Mouse (Mus musculus): Measurements from ENCODE around the gene Parp9.

The Parp9 gene

GRCm38 (mm10) chr16:35905355-35905754, 32.9 kb upstream of the Parp9 start:
- TF ChIP-seq CTCF (conservative IDR thresholded peaks at IDR 0.05; ENCODE audit: low read length) (no peak), POU5F1 (IDR thresholded peaks at IDR 0.05; ENCODE audit: borderline replicate concordance, low read length) (no peak), NANOG (IDR thresholded peaks at IDR 0.05; ENCODE audit: borderline replicate concordance, low read length) (no peak)
- H3K27me3 ChIP-seq (ENCODE audit: insufficient read depth, low read length): no peaks in the 10 kb centered on the region
- peaks cover 47% of the 10 kb centered on the region for H3K4me1 ChIP-seq (replicated peaks; ENCODE audit: low read depth, low read length)
- no peak overlapping the region for H3K4me3 ChIP-seq (replicated peaks; ENCODE audit: low read length)
- H3K9me3 ChIP-seq (ENCODE audit: low read length): peaks cover 22% of the 10 kb centered on the region
- H3K36me3 ChIP-seq (ENCODE audit: insufficient read depth, low read length): no peaks in the 10 kb centered on the region

- TF ChIP-seq NANOG (IDR thresholded peaks at IDR 0.05; ENCODE audit: borderline replicate concordance, low read length) (no peak), POU5F1 (IDR thresholded peaks at IDR 0.05; ENCODE audit: borderline replicate concordance, low read length) (no peak), CTCF (conservative IDR thresholded peaks at IDR 0.05; ENCODE audit: low read length) (no peak)
- no peak overlapping the region for H3K4me3 ChIP-seq (replicated peaks; ENCODE audit: low read length)
- peaks cover 47% of the 10 kb centered on the region for H3K4me1 ChIP-seq (replicated peaks; ENCODE audit: low read depth, low read length)
- H3K9me3 ChIP-seq (ENCODE audit: low read length): peaks cover 22% of the 10 kb centered on the region
- no peaks in the 10 kb centered on the region for H3K36me3 ChIP-seq (ENCODE audit: insufficient read depth, low read length)
- no peaks in the 10 kb centered on the region for H3K27me3 ChIP-seq (ENCODE audit: insufficient read depth, low read length)
Observed at GRCm38 (mm10) chr16:35905819-35906485, 32.3 kb upstream of the Parp9 start.

- H3K27me3 ChIP-seq (ENCODE audit: insufficient read depth, low read length): no peaks in the 10 kb centered on the region
- peaks cover 38% of the 10 kb centered on the region for H3K4me1 ChIP-seq (replicated peaks; ENCODE audit: low read depth, low read length)
- no peaks in the 10 kb centered on the region for H3K36me3 ChIP-seq (ENCODE audit: insufficient read depth, low read length)
- H3K4me3 ChIP-seq (replicated peaks; ENCODE audit: low read length): no peak overlapping the region
- TF ChIP-seq CTCF (conservative IDR thresholded peaks at IDR 0.05; ENCODE audit: low read length): no peak
- TF ChIP-seq POU5F1 (IDR thresholded peaks at IDR 0.05; ENCODE audit: borderline replicate concordance, low read length): no peak
- TF ChIP-seq NANOG (IDR thresholded peaks at IDR 0.05; ENCODE audit: borderline replicate concordance, low read length): no peak
- H3K9me3 ChIP-seq (ENCODE audit: low read length): peaks cover 22% of the 10 kb centered on the region
Observed at GRCm38 (mm10) chr16:35906887-35907286, 31.4 kb upstream of the Parp9 start.

DNA sequence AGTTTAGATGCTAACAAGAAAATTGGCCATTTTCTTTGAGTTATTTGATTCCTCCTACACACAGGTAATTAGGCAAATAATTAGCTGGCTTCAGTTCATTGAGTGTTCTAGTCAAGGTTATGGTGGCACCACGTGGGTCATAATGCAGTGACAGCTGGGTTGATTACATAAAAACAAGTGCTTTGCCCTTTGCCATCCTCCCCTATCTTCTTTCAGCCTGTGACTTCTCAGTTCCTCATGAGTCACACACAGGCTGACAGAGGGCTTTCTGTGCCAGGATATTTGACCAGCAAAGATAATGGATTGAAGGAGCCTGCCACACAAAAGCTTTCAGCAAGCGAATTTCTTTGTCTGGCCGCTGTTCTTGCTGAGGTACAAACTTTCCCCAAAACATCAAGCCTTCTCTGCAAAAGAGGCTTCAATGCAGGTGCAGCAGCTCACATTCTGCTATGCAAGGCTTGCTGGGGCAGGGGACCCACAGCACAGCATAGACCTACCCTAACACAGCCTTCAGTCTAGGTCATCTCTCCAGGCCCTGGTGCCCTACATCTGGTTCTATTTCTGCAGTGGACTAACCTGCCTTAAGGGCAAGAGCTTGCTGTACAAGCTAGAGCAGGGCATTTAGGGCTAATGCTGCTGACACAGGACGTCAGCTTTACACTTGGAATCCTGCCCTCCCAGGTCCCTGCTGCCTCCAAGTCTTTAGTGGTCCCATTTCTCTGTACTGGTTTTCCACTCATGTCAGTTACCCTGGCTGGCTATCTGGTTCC, 30.7 kb upstream of the Parp9 start:
- Histone ChIP-seq H3K4me1 (replicated peaks; ENCODE audit: low read depth, low read length) (peaks cover 43% of the 10 kb centered on the region), H3K27me3 (ENCODE audit: insufficient read depth, low read length) (no peaks in the 10 kb centered on the region), H3K36me3 (ENCODE audit: insufficient read depth, low read length) (no peaks in the 10 kb centered on the region), H3K4me3 (replicated peaks; ENCODE audit: low read length) (no peak overlapping the region), H3K9me3 (ENCODE audit: low read length) (peaks cover 19% of the 10 kb centered on the region)
- no peak for TF ChIP-seq POU5F1 (IDR thresholded peaks at IDR 0.05; ENCODE audit: borderline replicate concordance, low read length)
- no peak for TF ChIP-seq CTCF (conservative IDR thresholded peaks at IDR 0.05; ENCODE audit: low read length)
- no peak for TF ChIP-seq NANOG (IDR thresholded peaks at IDR 0.05; ENCODE audit: borderline replicate concordance, low read length)

DNA sequence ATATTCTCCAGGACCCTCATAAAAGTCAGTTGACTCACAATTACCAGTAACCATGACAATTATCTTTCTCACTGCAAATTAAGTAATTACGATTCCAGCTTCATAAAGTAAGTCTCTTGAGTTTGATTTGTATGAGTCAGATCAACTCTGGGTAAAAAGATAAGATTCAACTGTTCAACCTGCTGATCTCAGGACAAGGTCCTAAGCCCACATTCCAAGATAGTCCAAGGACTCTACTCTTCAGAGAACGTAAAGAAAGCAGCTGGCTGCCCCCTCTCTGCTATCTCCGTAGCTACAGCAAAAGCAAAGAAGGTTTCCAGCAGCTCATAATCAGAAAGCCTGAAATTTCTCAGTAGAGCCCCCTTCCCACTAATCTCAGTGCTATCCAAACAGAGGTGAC, 26.8 kb upstream of the Parp9 start:
- TF ChIP-seq POU5F1 (IDR thresholded peaks at IDR 0.05; ENCODE audit: borderline replicate concordance, low read length) (no peak), CTCF (conservative IDR thresholded peaks at IDR 0.05; ENCODE audit: low read length) (no peak)
- Histone ChIP-seq H3K36me3 (ENCODE audit: insufficient read depth, low read length) (no peaks in the 10 kb centered on the region), H3K9me3 (ENCODE audit: low read length) (peaks cover 12% of the 10 kb centered on the region), H3K4me1 (replicated peaks; ENCODE audit: low read depth, low read length) (peaks cover 22% of the 10 kb centered on the region), H3K4me3 (replicated peaks; ENCODE audit: low read length) (no peak overlapping the region), H3K27me3 (ENCODE audit: insufficient read depth, low read length) (no peaks in the 10 kb centered on the region)

- peaks cover 20% of the 10 kb centered on the region for H3K4me1 ChIP-seq (replicated peaks; ENCODE audit: low read depth, low read length)
- H3K4me3 ChIP-seq (replicated peaks; ENCODE audit: low read length): no peak overlapping the region
- H3K36me3 ChIP-seq (ENCODE audit: insufficient read depth, low read length): no peaks in the 10 kb centered on the region
- peaks cover 12% of the 10 kb centered on the region for H3K9me3 ChIP-seq (ENCODE audit: low read length)
- TF ChIP-seq CTCF (conservative IDR thresholded peaks at IDR 0.05; ENCODE audit: low read length): peak; percentile 77
- no peak for TF ChIP-seq NANOG (IDR thresholded peaks at IDR 0.05; ENCODE audit: borderline replicate concordance, low read length)
- TF ChIP-seq POU5F1 (IDR thresholded peaks at IDR 0.05; ENCODE audit: borderline replicate concordance, low read length): no peak
- no peaks in the 10 kb centered on the region for H3K27me3 ChIP-seq (ENCODE audit: insufficient read depth, low read length)
Observed at GRCm38 (mm10) chr16:35913526-35913925, 24.7 kb upstream of the Parp9 start.

DNA sequence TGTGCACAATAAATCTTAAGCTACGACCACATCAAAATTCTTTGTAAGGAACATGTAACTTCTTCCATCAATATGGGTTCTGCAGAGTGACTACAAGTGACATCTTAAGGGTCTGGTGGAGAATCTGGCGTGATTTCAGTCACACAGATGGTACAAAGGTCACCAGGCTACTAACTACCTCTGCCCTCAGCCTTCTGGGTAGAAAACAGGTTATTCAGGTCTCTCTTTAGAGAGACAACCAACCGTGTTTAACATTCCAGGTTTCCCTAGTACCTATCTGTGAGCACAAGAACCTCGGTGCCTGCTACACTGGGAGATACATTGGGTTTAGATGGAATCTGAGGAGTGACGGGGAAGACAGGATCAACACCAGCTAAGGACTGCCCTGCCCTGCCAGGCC, 24.0 kb upstream of the Parp9 start:
- H3K4me3 ChIP-seq (replicated peaks; ENCODE audit: low read length): no peak overlapping the region
- H3K4me1 ChIP-seq (replicated peaks; ENCODE audit: low read depth, low read length): peaks cover 28% of the 10 kb centered on the region
- H3K27me3 ChIP-seq (ENCODE audit: insufficient read depth, low read length): no peaks in the 10 kb centered on the region
- peaks cover 5% of the 10 kb centered on the region for H3K9me3 ChIP-seq (ENCODE audit: low read length)
- TF ChIP-seq NANOG (IDR thresholded peaks at IDR 0.05; ENCODE audit: borderline replicate concordance, low read length) (no peak), POU5F1 (IDR thresholded peaks at IDR 0.05; ENCODE audit: borderline replicate concordance, low read length) (no peak), CTCF (conservative IDR thresholded peaks at IDR 0.05; ENCODE audit: low read length) (no peak)
- no peaks in the 10 kb centered on the region for H3K36me3 ChIP-seq (ENCODE audit: insufficient read depth, low read length)

- TF ChIP-seq POU5F1 (IDR thresholded peaks at IDR 0.05; ENCODE audit: borderline replicate concordance, low read length) (no peak), NANOG (IDR thresholded peaks at IDR 0.05; ENCODE audit: borderline replicate concordance, low read length) (no peak), CTCF (conservative IDR thresholded peaks at IDR 0.05; ENCODE audit: low read length) (no peak)
- Histone ChIP-seq H3K9me3 (ENCODE audit: low read length) (no peaks in the 10 kb centered on the region), H3K36me3 (ENCODE audit: insufficient read depth, low read length) (no peaks in the 10 kb centered on the region), H3K27me3 (ENCODE audit: insufficient read depth, low read length) (no peaks in the 10 kb centered on the region; the same call in 1 of the 2 replicates), H3K4me3 (replicated peaks; ENCODE audit: low read length) (no peak overlapping the region), H3K4me1 (replicated peaks; ENCODE audit: low read depth, low read length) (peaks cover 19% of the 10 kb centered on the region)
Observed at GRCm38 (mm10) chr16:35918721-35919543, 19.3 kb upstream of the Parp9 start.

Data from E14TG2a.4 (cell line).